In genomic region chr13:51407541-51408217, GRCm38 (mm10) we compare ENCODE assay signal across 10 mouse cellular contexts. TPM values are rescaled to one million over a fixed set of nuclear protein-coding genes. Genes with fewer than 3 reads are reported as not detected.
A peak's percentile ranks its signal among the peaks of the same experiment; 100 is the strongest.
DNase-seq lines count a peak whose midpoint lies in the region; ATAC-seq and TF ChIP-seq lines count a peak whose summit lies in the region.
"Had no signal": no experiment of that assay in that cellular context is flagged by ENCODE, and none has a peak within 500 bp of the region (broad histone marks: within the 10 kb centered on the region; RNA-seq: fewer than 3 reads in every experiment).

No protein-coding gene starts in this region.

- 20% methylated on average over 13 of the region's 13 CpGs for WGBS in embryonic facial prominence, embryonic 14.5 days
- WGBS in hindbrain, embryonic 15.5 days: 31% methylated on average over 13 of the region's 13 CpGs
- WGBS in neural tube, embryonic 12.5 days: 27% methylated on average over 13 of the region's 13 CpGs
- 26% methylated on average over 13 of the region's 13 CpGs for WGBS in cerebellum, adult 2 months

- H3K4me2 ChIP-seq in embryonic facial prominence, embryonic 14.5 days (ENCODE audit: low read depth, low read length): peak overlapping the region; percentile 71
- peak overlapping the region; percentile 65 for H3K4me2 ChIP-seq in hindbrain, embryonic 15.5 days
- peak overlapping the region; percentile 64 for H3K4me2 ChIP-seq in neural tube, embryonic 12.5 days (replicated peaks)

- ATAC-seq in embryonic facial prominence, embryonic 14.5 days (ENCODE audit: low read depth): no peak
- ATAC-seq in hindbrain, embryonic 15.5 days (ENCODE audit: low FRiP score, low read depth): peak; percentile 31; the same call in 1 of the 2 replicates
- ATAC-seq in neural tube, embryonic 12.5 days (ENCODE audit: low FRiP score, low read depth): no peak

- TF ChIP-seq POLR2A in cerebellum, adult 2 months (IDR thresholded peaks at IDR 0.05; ENCODE audit: borderline replicate concordance, insufficient read depth, low read length): no peak

- TF ChIP-seq CTCF in cerebellum, adult 2 months (IDR thresholded peaks at IDR 0.05; ENCODE audit: borderline replicate concordance, insufficient read depth, low read depth, low read length): no peak

- peak overlapping the region; percentile 90 for H3K27ac ChIP-seq in embryonic facial prominence, embryonic 14.5 days (replicated peaks; ENCODE audit: low read depth, low read length)
- H3K27ac ChIP-seq in hindbrain, embryonic 15.5 days (replicated peaks): no peak overlapping the region
- H3K27ac ChIP-seq in neural tube, embryonic 12.5 days: no peak overlapping the region
- no peak overlapping the region for H3K27ac ChIP-seq in cerebellum, adult 2 months (ENCODE audit: insufficient read depth, low read length)

- H3K36me3 ChIP-seq in embryonic facial prominence, embryonic 14.5 days (ENCODE audit: control insufficient read depth, insufficient read depth, low read length): no peaks in the 10 kb centered on the region
- no peaks in the 10 kb centered on the region for H3K36me3 ChIP-seq in hindbrain, embryonic 15.5 days
- H3K36me3 ChIP-seq in neural tube, embryonic 12.5 days: no peaks in the 10 kb centered on the region

- no peaks in the 10 kb centered on the region for H3K9me3 ChIP-seq in embryonic facial prominence, embryonic 14.5 days (ENCODE audit: control insufficient read depth, low read length)
- H3K9me3 ChIP-seq in hindbrain, embryonic 15.5 days: no peaks in the 10 kb centered on the region
- no peaks in the 10 kb centered on the region for H3K9me3 ChIP-seq in neural tube, embryonic 12.5 days

- H3K9ac ChIP-seq in embryonic facial prominence, embryonic 14.5 days (ENCODE audit: low read depth, low read length): peak overlapping the region; percentile 84
- no peak overlapping the region for H3K9ac ChIP-seq in hindbrain, embryonic 15.5 days
- H3K9ac ChIP-seq in neural tube, embryonic 12.5 days: no peak overlapping the region

- H3K4me3 ChIP-seq in embryonic facial prominence, embryonic 14.5 days (ENCODE audit: low read depth, low read length): peak overlapping the region; percentile 67
- no peak overlapping the region for H3K4me3 ChIP-seq in hindbrain, embryonic 15.5 days
- no peak overlapping the region for H3K4me3 ChIP-seq in neural tube, embryonic 12.5 days
- H3K4me3 ChIP-seq in cerebellum, adult 2 months (replicated peaks; ENCODE audit: insufficient read depth, low read depth, low read length): no peak overlapping the region

- H3K27me3 ChIP-seq in embryonic facial prominence, embryonic 14.5 days (replicated peaks; ENCODE audit: control insufficient read depth, insufficient read depth, low read length): no peaks in the 10 kb centered on the region
- H3K27me3 ChIP-seq in hindbrain, embryonic 15.5 days: peaks cover 15% of the 10 kb centered on the region; the same call in 1 of the 2 replicates
- H3K27me3 ChIP-seq in neural tube, embryonic 12.5 days (replicated peaks): peaks cover 32% of the 10 kb centered on the region
- no peaks in the 10 kb centered on the region; the same call in 1 of the 2 replicates for H3K27me3 ChIP-seq in cerebellum, adult 2 months (ENCODE audit: control insufficient read depth, insufficient read depth, low read length)

- DNase-seq in kidney, postnatal 4 days: peak; percentile 45 to 52
- DNase-seq in kidney, postnatal 14 days: no peak
- peak; percentile 65 for DNase-seq in embryonic facial prominence, embryonic 14.5 days (ENCODE audit: low spot score)
- DNase-seq in cerebellum, adult 2 months: no peak
- DNase-seq in left cerebral cortex, postnatal 36 days (ENCODE audit: low spot score in 2 of 2): no peak
- DNase-seq in thymus, postnatal 4 days: no peak
- DNase-seq: cerebellum, adult 11-12 months had no signal

- peaks cover 18% of the 10 kb centered on the region for H3K4me1 ChIP-seq in embryonic facial prominence, embryonic 14.5 days (ENCODE audit: control insufficient read depth, insufficient read depth, low read length)
- peaks cover 18% of the 10 kb centered on the region for H3K4me1 ChIP-seq in hindbrain, embryonic 15.5 days (replicated peaks)
- H3K4me1 ChIP-seq in neural tube, embryonic 12.5 days: peaks cover 15% of the 10 kb centered on the region
- no peaks in the 10 kb centered on the region for H3K4me1 ChIP-seq in cerebellum, adult 2 months (ENCODE audit: control insufficient read depth, insufficient read depth, low read length)

- intact Hi-C loops in left cerebral cortex, postnatal 36 days (cut with DNase I): loop anchor here (5.0 kb wide), 1 partner anchor 120 kb away; no protein-coding TSS in a partner anchor

RNA-seq across cellular contexts. Expression of gene S1pr3, which starts 0.8 kb away (rescaled TPM):
- 81.4 and 97.6 TPM in 2 replicates for polyA plus RNA-seq in embryonic facial prominence, embryonic 14.5 days (2014; fragmentation: Nextera tagmentation; extraction: Ambion mirVana)
- polyA plus RNA-seq in hindbrain, embryonic 15.5 days (2015; fragmentation: Nextera tagmentation; extraction: Ambion mirVana): 15.3 and 15.9 TPM in 2 replicates
- 26.1 and 30.2 TPM in 2 replicates for polyA plus RNA-seq in neural tube, embryonic 12.5 days (2016; fragmentation: Nextera tagmentation; extraction: Ambion mirVana)
- 2.9 and 3.5 TPM in 2 replicates for polyA plus RNA-seq in cerebellum, adult 2 months (2012; rRNA removed)
- 1 to 10 TPM; 6.3 to 7.2 TPM for total RNA-seq in left cerebral cortex, postnatal 36 days (2021)
- total RNA-seq: MEL had no signal

Comparison
In these comparisons a context has a peak if more than half of its experiments do, and no peak if none do; other contexts are left out.
1. DNase-seq: peak in kidney, postnatal 4 days (2 of 2) and embryonic facial prominence, embryonic 14.5 days (single experiment); none in kidney, postnatal 14 days (single experiment), cerebellum, adult 2 months (0 of 2), left cerebral cortex, postnatal 36 days (0 of 2) and thymus, postnatal 4 days (single experiment).
2. Peak in every context shown above with its lines, with median percentiles within 50 percentile points of each other: H3K4me2 ChIP-seq.